Mouse (Mus musculus) thymus, postnatal 36 days (tissue): ENCODE data around the gene Pik3c2b.

ENCODE experiments used
- DNase-seq, 2 experiments: peaks; one replicate each; pipeline ENCODE4 v3.0.0; 2022; ENCODE audit warnings: mixed read lengths in 2 of 2

Gene Pik3c2b

DNA sequence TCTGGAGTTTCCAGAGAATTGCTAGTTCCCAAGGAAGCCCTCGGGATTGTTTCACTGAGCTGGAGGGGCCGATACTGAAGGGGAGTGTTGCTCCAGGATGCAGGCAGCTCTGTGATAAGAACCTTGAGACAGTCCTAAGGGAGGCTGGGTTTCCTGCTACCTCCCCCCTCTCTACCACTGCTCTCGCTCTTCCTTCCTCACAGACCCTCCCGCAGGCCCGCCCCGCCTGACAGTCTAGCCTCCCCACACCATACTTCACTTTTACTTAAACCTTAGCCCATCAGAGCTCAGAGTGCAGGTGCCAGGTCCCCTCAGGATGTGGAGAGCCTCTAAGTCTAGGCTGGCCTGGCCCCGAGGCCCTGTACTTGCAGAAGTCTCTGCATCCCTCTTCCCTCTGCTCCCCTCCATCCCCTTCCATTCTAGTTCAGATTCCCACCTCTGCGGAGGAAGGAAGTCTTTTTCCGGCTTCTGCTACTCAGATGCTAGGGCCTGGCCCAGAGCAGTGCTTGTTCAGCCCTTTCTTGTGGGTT, 27.9 kb downstream of the Pik3c2b start:
- peak; percentile 58 to 65 for DNase-seq

DNA sequence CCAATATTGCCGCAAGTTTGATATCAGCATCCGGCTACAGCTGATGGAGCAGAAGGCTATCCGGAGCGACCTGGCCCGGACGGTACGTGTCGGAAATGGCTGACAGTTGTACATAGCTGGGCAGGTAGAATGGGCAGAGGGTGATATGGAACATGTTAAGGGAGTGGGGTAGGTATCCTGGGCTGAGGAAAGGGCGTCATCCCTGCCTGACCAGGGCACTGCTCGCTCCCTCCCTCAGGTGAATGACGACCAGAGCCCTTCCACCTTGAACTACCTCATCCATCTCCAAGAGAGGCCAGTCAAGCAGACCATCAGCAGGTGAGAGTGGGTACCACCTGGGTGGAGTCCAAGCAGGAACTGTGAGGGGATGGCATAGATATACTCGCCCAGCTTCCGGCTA, 29.1 kb downstream of the Pik3c2b start:
- no peak for DNase-seq

- DNase-seq: no peak
Measured at GRCm38 (mm10) chr1:133075651-133076400, 30.4 kb downstream of the Pik3c2b start.

DNA sequence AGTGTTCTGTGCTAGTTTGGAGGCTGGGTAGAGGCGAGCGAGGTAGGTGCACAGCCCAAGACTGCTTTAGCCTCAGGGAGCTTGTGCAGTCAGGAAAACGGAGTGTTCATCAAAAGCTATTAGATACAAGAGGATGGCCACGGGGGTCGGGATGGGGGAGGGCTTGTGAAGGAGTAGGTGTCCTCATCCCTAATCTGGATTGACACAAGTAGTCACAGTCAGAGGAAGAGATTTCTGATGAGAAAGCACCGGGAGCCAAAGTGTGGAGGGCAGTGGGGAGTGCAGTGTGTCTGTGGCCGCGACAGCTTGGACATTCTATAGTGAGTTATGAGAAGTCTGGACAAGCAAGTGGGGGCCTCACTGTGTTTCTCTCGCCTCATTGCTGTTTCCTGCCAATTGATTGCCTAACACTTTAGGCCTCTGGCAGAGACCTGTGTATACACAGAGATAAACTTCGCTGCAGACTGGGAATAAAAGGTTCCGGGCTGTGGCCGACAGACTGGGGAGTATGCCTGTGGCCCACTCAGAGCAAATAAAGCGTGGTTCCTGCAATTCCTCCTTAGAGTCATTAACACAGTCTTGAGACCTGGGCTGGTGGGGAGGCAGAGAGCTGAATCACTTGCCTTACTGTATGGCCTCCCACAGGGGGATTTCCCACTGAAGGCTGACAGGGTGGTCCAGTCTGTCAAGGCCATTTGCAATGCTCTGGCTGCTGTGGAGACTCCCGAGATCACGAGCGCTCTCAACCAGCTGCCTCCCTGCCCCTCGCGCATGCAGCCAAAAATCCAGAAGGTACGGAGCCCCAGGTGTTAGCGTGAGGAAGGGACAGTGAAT, 31.4 kb downstream of the Pik3c2b start:
- DNase-seq: no peak

DNA sequence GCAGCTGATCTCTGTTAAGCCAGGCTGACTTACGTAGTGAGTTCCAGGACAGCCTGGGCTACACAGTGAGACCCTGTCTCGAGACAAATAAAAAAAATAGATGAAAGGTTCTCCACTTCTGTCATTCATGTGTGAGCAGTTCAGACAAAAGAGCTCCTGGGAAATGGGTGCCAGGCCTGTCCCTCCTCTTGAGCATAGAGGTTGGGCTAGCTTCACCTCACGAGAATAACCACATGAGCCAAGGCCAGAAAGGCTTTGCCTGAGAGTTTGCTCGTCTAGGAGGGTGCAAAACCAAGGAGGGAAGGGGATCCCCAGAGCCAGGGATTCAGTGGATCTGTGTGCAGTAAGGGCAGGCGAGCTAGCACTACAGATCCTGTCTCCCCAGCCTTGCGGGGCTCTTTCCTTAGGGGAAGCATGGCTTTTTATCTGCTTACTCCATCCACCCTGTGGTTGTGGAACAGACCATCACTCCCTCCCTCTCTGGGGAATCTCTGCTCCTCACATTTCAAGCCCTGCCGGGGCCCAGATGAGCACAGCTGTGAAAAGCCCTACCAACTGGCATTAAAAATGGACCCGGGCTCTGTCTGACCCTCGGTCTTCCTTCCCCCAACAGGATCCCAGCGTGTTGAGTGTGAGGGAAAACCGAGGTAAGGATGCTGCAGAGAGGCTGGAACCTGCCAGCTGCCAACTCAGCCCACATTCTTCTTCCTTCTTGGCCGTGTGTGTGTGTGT, 32.3 kb downstream of the Pik3c2b start:
- no peak for DNase-seq

DNA sequence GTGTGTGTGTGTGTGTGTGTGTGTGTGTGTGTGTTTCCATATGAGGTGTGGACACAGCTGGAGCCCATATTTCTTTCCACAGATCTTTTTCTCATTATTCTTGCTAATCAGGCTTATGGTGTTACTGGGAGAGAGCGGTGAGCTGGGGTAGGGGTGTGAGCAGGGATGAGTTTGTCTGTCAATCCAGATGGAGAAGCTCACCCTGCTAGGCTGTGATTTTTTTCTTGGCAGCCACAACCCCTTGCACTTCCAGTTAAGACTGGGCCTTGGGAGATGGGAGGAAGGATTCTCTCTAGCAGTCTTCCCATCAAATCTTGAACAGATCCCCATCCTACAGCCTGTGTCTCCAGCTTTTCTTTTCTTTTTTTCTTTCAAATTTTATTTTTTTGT, 32.9 kb downstream of the Pik3c2b start:
- no peak for DNase-seq

- DNase-seq: no peak
Measured at GRCm38 (mm10) chr1:133079509-133079908, 34.0 kb downstream of the Pik3c2b start.

DNA sequence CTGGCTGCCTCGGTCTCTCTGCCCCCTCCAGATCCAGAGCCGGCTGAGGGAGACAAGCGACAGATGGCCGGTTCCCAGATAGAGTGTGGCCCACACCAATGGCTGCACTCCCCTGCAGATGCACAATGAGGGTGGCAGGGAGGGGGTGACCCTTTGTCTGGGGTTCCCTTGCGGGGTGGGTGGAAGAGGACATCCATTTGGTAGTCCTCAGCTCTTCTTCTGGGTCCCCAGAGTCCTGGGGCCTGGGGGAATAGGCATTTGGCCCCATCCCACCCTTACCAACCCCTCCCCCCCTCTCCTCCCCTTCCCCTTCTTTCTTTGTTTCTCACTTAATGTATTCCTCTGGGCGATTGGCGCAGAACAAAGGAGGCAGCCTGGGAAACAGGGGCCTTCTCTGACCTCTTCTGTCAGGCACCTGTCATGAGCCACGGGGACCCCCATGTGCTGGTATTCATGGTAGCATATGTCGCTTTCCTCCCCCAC, 34.7 kb downstream of the Pik3c2b start:
- DNase-seq: no peak

GRCm38 (mm10) chr1:133080717-133081116, 35.2 kb downstream of the Pik3c2b start:
- DNase-seq: no peak

DNA sequence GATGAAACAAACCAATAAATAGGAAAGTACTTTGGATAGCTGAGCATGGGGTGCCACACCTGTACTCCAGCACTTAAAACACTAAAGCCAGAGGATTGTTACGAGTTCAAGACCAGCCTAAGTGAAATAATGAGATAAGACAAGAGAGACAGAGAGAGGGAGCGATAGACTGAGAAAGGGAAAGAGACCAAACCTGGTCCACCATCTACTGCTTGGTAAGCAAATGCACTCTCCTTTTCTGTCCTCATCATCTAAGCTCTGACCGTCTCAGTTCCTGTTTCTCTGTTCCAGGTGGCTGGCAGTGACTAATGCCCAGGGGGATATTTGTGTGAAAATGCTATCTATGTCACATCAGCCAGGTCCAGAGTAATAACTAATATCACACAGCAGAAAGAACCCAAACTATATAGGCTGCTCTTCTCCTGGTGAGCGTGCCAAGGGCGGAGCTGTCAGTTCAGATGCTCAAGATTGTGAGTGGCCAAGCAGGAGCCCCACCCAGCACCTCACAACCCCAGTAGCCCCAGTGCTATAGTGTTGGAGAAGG, 37.6 kb downstream of the Pik3c2b start:
- no peak for DNase-seq

- no peak for DNase-seq
Measured at GRCm38 (mm10) chr1:133083942-133084625, 38.6 kb downstream of the Pik3c2b start.

- no peak for DNase-seq
Measured at GRCm38 (mm10) chr1:133084708-133085416, 39.4 kb downstream of the Pik3c2b start.

- DNase-seq: no peak
Measured at GRCm38 (mm10) chr1:133085417-133085742, 39.9 kb downstream of the Pik3c2b start.

DNA sequence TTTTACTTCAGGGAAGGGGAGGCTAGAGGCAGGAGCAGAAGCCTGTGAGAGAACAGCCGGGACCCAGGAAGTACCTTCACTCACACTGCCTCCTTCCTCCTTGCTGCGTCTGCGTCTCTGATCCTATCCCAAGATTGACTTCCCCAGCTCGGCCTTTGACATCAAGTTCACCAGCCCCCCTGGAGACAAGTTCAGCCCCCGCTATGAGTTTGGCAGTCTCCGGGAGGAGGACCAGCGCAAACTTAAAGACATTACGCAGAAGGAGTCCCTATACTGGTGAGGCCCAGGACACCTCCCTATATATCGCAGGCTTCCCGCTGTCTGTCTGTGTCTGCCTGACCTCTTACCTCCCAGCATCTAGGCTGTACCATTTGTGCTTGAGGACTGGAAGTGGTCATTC, 41.3 kb downstream of the Pik3c2b start:
- DNase-seq: no peak

DNA sequence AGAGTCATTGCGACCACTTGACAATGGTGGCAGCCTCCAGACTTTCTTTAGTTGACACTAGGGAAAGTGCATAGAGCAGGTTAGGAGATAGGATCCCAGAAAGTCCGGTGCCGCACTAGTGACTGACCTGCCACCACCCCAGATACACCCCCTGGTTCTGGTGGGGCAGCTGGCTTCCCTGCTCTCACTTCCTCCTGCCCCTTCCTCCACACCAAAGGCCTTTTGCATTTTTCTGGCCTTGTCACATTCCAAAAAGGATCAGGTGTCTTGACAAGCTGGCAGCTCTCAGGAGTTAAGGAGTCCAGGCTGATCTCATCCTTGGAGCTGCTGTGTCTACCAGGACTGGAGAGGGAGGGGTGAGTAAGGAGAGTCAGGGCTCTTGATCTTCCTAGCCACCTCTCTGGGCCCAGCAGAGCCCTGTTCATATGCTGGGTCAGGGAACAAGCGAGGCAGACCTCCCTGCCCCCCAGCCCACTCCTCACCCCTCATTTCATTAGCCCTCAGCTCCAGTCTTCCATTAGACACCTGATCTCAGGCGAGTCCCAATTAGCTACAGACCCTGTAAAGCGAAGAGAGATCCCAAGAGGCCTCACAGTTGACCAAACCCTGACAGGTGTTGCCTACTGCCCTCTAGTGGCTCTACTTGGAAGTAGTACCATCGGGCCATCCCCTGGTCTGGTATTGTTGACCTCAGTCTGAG, 41.9 kb downstream of the Pik3c2b start:
- DNase-seq: peak; percentile 40 to 43

- no peak for DNase-seq
Measured at GRCm38 (mm10) chr1:133088196-133088595, 42.7 kb downstream of the Pik3c2b start.

- no peak for DNase-seq
Measured at GRCm38 (mm10) chr1:133089415-133089814, 43.9 kb downstream of the Pik3c2b start.

GRCm38 (mm10) chr1:133090641-133091040, 45.2 kb downstream of the Pik3c2b start:
- DNase-seq: no peak

- no peak for DNase-seq
Measured at GRCm38 (mm10) chr1:133091483-133091882, 46.0 kb downstream of the Pik3c2b start.

DNA sequence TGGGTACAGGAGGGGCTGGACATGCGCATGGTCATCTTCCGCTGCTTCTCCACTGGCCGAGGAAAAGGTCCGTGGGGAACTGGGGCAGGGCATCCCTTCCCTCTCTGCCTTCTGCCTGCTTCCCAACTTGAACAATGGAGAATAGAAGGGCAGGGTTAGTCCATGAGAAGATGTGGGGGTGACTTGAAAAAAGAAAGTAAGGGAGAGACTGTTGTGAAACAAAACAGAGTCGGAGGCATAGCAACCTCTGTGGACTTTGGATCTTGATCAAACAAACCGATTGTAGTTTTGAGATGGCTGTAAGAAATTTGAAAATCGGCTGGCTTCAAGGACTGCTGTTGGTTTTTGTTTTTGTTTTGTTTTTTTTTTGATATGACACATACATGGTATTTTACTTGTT, 48.3 kb downstream of the Pik3c2b start:
- DNase-seq: no peak
